Mouse (Mus musculus): ENCODE results near the gene Fabp6. TPM values are rescaled to one million over a fixed set of nuclear protein-coding genes. Genes with fewer than 3 reads are reported as not detected.

The Fabp6 gene
- polyA plus RNA-seq, 1 experiment from 2014 or later: 0.59 TPM

GRCm38 (mm10) chr11:43621769-43622168, 20.4 kb upstream of the Fabp6 start:
- no peak overlapping the region for H3K4me3 ChIP-seq
- H3K4me2 ChIP-seq: no peak overlapping the region
- peaks cover 21% of the 10 kb centered on the region for H3K4me1 ChIP-seq
- 76% methylated on average over 5 of the region's 5 CpGs for WGBS
- no peak overlapping the region for H3K9ac ChIP-seq
- H3K36me3 ChIP-seq: no peaks in the 10 kb centered on the region
- H3K27ac ChIP-seq: no peak overlapping the region
- ATAC-seq (ENCODE audit: insufficient number of reproducible peaks, low FRiP score, low TSS enrichment, low read depth): no peak
- no peaks in the 10 kb centered on the region for H3K9me3 ChIP-seq
- H3K27me3 ChIP-seq: no peaks in the 10 kb centered on the region

GRCm38 (mm10) chr11:43618403-43618802, 17.1 kb upstream of the Fabp6 start:
- Histone ChIP-seq H3K9ac (no peak overlapping the region), H3K4me2 (no peak overlapping the region), H3K4me1 (peaks cover 11% of the 10 kb centered on the region), H3K9me3 (no peaks in the 10 kb centered on the region), H3K4me3 (no peak overlapping the region), H3K27ac (peak overlapping the region; percentile 12; the same call in 1 of the 2 replicates), H3K27me3 (no peaks in the 10 kb centered on the region), H3K36me3 (no peaks in the 10 kb centered on the region)
- peak; percentile 41; the same call in 1 of the 2 replicates for ATAC-seq (ENCODE audit: insufficient number of reproducible peaks, low FRiP score, low TSS enrichment, low read depth)
- WGBS: 63% methylated on average over 7 of the region's 7 CpGs

- Histone ChIP-seq H3K36me3 (no peaks in the 10 kb centered on the region), H3K4me3 (no peak overlapping the region), H3K4me2 (no peak overlapping the region), H3K9ac (no peak overlapping the region), H3K27ac (peak overlapping the region; percentile 12; the same call in 1 of the 2 replicates), H3K27me3 (no peaks in the 10 kb centered on the region), H3K4me1 (peaks cover 16% of the 10 kb centered on the region), H3K9me3 (no peaks in the 10 kb centered on the region)
- no peak for ATAC-seq (ENCODE audit: insufficient number of reproducible peaks, low FRiP score, low TSS enrichment, low read depth)
- WGBS: 43% methylated on average over 5 of the region's 5 CpGs
Measured at GRCm38 (mm10) chr11:43617924-43618323, 16.6 kb upstream of the Fabp6 start.

- 30% methylated on average over 12 of the region's 12 CpGs for WGBS
Measured at GRCm38 (mm10) chr11:43612834-43613488, 11.6 kb upstream of the Fabp6 start.

GRCm38 (mm10) chr11:43610662-43611033, 9.3 kb upstream of the Fabp6 start:
- 69% methylated on average over 5 of the region's 5 CpGs for WGBS

More at GRCm38 (mm10) chr11:43612834-43613488, 11.6 kb upstream of the Fabp6 start:
- Histone ChIP-seq H3K9ac (no peak overlapping the region), H3K9me3 (no peaks in the 10 kb centered on the region), H3K4me1 (peaks cover 15% of the 10 kb centered on the region), H3K27me3 (no peaks in the 10 kb centered on the region), H3K27ac (no peak overlapping the region), H3K36me3 (no peaks in the 10 kb centered on the region), H3K4me3 (no peak overlapping the region), H3K4me2 (no peak overlapping the region)
- no peak for ATAC-seq (ENCODE audit: insufficient number of reproducible peaks, low FRiP score, low TSS enrichment, low read depth)

GRCm38 (mm10) chr11:43610006-43610661, 8.8 kb upstream of the Fabp6 start:
- Histone ChIP-seq H3K4me2 (no peak overlapping the region), H3K4me1 (peaks cover 7% of the 10 kb centered on the region; the same call in 1 of the 2 replicates), H3K4me3 (no peak overlapping the region), H3K9ac (no peak overlapping the region), H3K27me3 (no peaks in the 10 kb centered on the region), H3K27ac (no peak overlapping the region), H3K9me3 (no peaks in the 10 kb centered on the region), H3K36me3 (no peaks in the 10 kb centered on the region)
- ATAC-seq (ENCODE audit: insufficient number of reproducible peaks, low FRiP score, low TSS enrichment, low read depth): no peak
- 61% methylated on average over 10 of the region's 10 CpGs for WGBS

More at GRCm38 (mm10) chr11:43610662-43611033, 9.3 kb upstream of the Fabp6 start:
- Histone ChIP-seq H3K9me3 (no peaks in the 10 kb centered on the region), H3K4me2 (no peak overlapping the region), H3K4me1 (peaks cover 7% of the 10 kb centered on the region; the same call in 1 of the 2 replicates), H3K9ac (no peak overlapping the region), H3K4me3 (no peak overlapping the region), H3K27me3 (no peaks in the 10 kb centered on the region), H3K36me3 (no peaks in the 10 kb centered on the region), H3K27ac (no peak overlapping the region)
- no peak for ATAC-seq (ENCODE audit: insufficient number of reproducible peaks, low FRiP score, low TSS enrichment, low read depth)

- H3K27ac ChIP-seq: no peak overlapping the region
- H3K27me3 ChIP-seq: no peaks in the 10 kb centered on the region
- H3K4me3 ChIP-seq: no peak overlapping the region
- no peaks in the 10 kb centered on the region for H3K36me3 ChIP-seq
- H3K4me2 ChIP-seq: no peak overlapping the region
- no peak for ATAC-seq (ENCODE audit: insufficient number of reproducible peaks, low FRiP score, low TSS enrichment, low read depth)
- H3K4me1 ChIP-seq: peaks cover 7% of the 10 kb centered on the region; the same call in 1 of the 2 replicates
- no peaks in the 10 kb centered on the region for H3K9me3 ChIP-seq
- 28% methylated on average over 3 of the region's 3 CpGs for WGBS
- no peak overlapping the region for H3K9ac ChIP-seq
Measured at GRCm38 (mm10) chr11:43608440-43608839, 7.1 kb upstream of the Fabp6 start.

GRCm38 (mm10) chr11:43605859-43606258, 4.5 kb upstream of the Fabp6 start:
- Histone ChIP-seq H3K9me3 (no peaks in the 10 kb centered on the region), H3K4me3 (no peak overlapping the region), H3K9ac (no peak overlapping the region), H3K4me2 (no peak overlapping the region), H3K36me3 (no peaks in the 10 kb centered on the region), H3K4me1 (no peaks in the 10 kb centered on the region), H3K27me3 (no peaks in the 10 kb centered on the region), H3K27ac (no peak overlapping the region)
- ATAC-seq (ENCODE audit: insufficient number of reproducible peaks, low FRiP score, low TSS enrichment, low read depth): no peak
- WGBS: 81% methylated on average over 6 of the region's 6 CpGs

- ATAC-seq (ENCODE audit: insufficient number of reproducible peaks, low FRiP score, low TSS enrichment, low read depth): no peak
- Histone ChIP-seq H3K27me3 (no peaks in the 10 kb centered on the region), H3K9ac (no peak overlapping the region), H3K27ac (no peak overlapping the region), H3K9me3 (no peaks in the 10 kb centered on the region), H3K4me1 (no peaks in the 10 kb centered on the region), H3K36me3 (no peaks in the 10 kb centered on the region), H3K4me3 (no peak overlapping the region), H3K4me2 (no peak overlapping the region)
- WGBS: 84% methylated on average over 6 of the region's 6 CpGs
Measured at GRCm38 (mm10) chr11:43604891-43605290, 3.6 kb upstream of the Fabp6 start.

- H3K27ac ChIP-seq: no peak overlapping the region
- H3K27me3 ChIP-seq: no peaks in the 10 kb centered on the region
- no peaks in the 10 kb centered on the region for H3K4me1 ChIP-seq
- H3K9ac ChIP-seq: no peak overlapping the region
- no peak overlapping the region for H3K4me2 ChIP-seq
- no peaks in the 10 kb centered on the region for H3K9me3 ChIP-seq
- H3K4me3 ChIP-seq: no peak overlapping the region
- WGBS: 79% methylated on average over 2 of the region's 2 CpGs
- no peaks in the 10 kb centered on the region for H3K36me3 ChIP-seq
- ATAC-seq (ENCODE audit: insufficient number of reproducible peaks, low FRiP score, low TSS enrichment, low read depth): no peak
Measured at GRCm38 (mm10) chr11:43604207-43604606, 2.9 kb upstream of the Fabp6 start.

GRCm38 (mm10) chr11:43589530-43590072, 11.7 kb downstream of the Fabp6 start:
- H3K9ac ChIP-seq: no peak overlapping the region
- peaks cover 20% of the 10 kb centered on the region for H3K36me3 ChIP-seq
- no peak overlapping the region for H3K4me2 ChIP-seq
- H3K27ac ChIP-seq: no peak overlapping the region
- no peaks in the 10 kb centered on the region for H3K27me3 ChIP-seq
- H3K4me1 ChIP-seq: no peaks in the 10 kb centered on the region
- no peaks in the 10 kb centered on the region for H3K9me3 ChIP-seq
- WGBS: 67% methylated on average over 6 of the region's 6 CpGs
- H3K4me3 ChIP-seq: no peak overlapping the region
- no peak for ATAC-seq (ENCODE audit: insufficient number of reproducible peaks, low FRiP score, low TSS enrichment, low read depth)

All from limb, embryonic 15.5 days (tissue).